ENCODE assay signal across 8 mouse cellular contexts in genomic region chr2:160433252-160433651, GRCm38 (mm10).
DNase-seq lines count a peak whose midpoint lies in the region; ATAC-seq lines count a peak whose summit lies in the region.

No protein-coding gene starts in this region.

- 51% methylated on average over 10 of the region's 10 CpGs for WGBS in forebrain, embryonic 15.5 days
- whole genome bisulfite sequencing in forebrain, embryonic 10.5 days: 79% methylated on average over 10 of the region's 10 CpGs

- H3K4me2 ChIP-seq in forebrain, embryonic 15.5 days (replicated peaks): no peak overlapping the region

- H3K27me3 ChIP-seq in forebrain, embryonic 15.5 days: no peaks in the 10 kb centered on the region
- H3K27me3 ChIP-seq in forebrain, embryonic 10.5 days (ENCODE audit: poor library complexity, severe bottlenecking): no peaks in the 10 kb centered on the region

- intact Hi-C loops in gastrocnemius, postnatal 36 days (cut with DNase I): no loop called here
- intact Hi-C loops in left cerebral cortex, postnatal 14 days (cut with DNase I): no loop called here

- no peaks in the 10 kb centered on the region for H3K36me3 ChIP-seq in forebrain, embryonic 15.5 days
- no peaks in the 10 kb centered on the region for H3K36me3 ChIP-seq in forebrain, embryonic 10.5 days (replicated peaks)

- 0 out of 2 replicates have a peak overlapping the region, but pooled peaks have one; percentile 36 for H3K27ac ChIP-seq in forebrain, embryonic 15.5 days (replicated peaks)
- H3K27ac ChIP-seq in forebrain, embryonic 10.5 days: no peak overlapping the region

- no peak overlapping the region for H3K4me3 ChIP-seq in forebrain, embryonic 15.5 days
- no peak overlapping the region for H3K4me3 ChIP-seq in forebrain, embryonic 10.5 days

- peaks cover 5% of the 10 kb centered on the region for H3K4me1 ChIP-seq in forebrain, embryonic 15.5 days
- no peaks in the 10 kb centered on the region for H3K4me1 ChIP-seq in forebrain, embryonic 10.5 days

- DNase-seq in forebrain, embryonic 10.5 days (ENCODE audit: extremely low spot score, low spot score): no peak
- DNase-seq in cerebellum, adult 8-10 months: peak; percentile 35
- DNase-seq in gastrocnemius, postnatal 36 days: peak; percentile 53 to 76
- peak; percentile 41 to 44 for DNase-seq in kidney, adult 8-10 months
- peak; percentile 82 to 88 for DNase-seq in left cerebral cortex, postnatal 14 days (ENCODE audit: low spot score in 2 of 2)
- DNase-seq in ovary, adult 18-20 months (ENCODE audit: low spot score): peak; percentile 74
- no peak for DNase-seq in Muller cell, postnatal 12 days (ENCODE audit: inconsistent ontology term)

- no peaks in the 10 kb centered on the region for H3K9me3 ChIP-seq in forebrain, embryonic 15.5 days
- no peaks in the 10 kb centered on the region for H3K9me3 ChIP-seq in forebrain, embryonic 10.5 days

- ATAC-seq in forebrain, embryonic 15.5 days (replicated peaks): no peak

- no peak overlapping the region for H3K9ac ChIP-seq in forebrain, embryonic 15.5 days (replicated peaks)

Comparison
In these comparisons a context has a peak if more than half of its experiments do, and no peak if none do; other contexts are left out.
1. DNase-seq: peak in cerebellum, adult 8-10 months (single experiment), gastrocnemius, postnatal 36 days (2 of 2), kidney, adult 8-10 months (2 of 2), left cerebral cortex, postnatal 14 days (2 of 2) and ovary, adult 18-20 months (single experiment); none in forebrain, embryonic 10.5 days (single experiment) and Muller cell, postnatal 12 days (single experiment).